Mouse (Mus musculus) neural tube, embryonic 11.5 days (tissue): ENCODE measurements around the gene Olfr1290. TPM values are rescaled to one million over a fixed set of nuclear protein-coding genes. Genes with fewer than 3 reads are reported as not detected.

ENCODE experiments used
- polyA plus RNA-seq: library from polyadenylated mRNA; unstranded; fragments of >200 nt; fragmentation: Nextera tagmentation; extraction: Ambion mirVana; gene quantifications from 2 replicates; pipeline ENCODE4 v1.2.1, GENCODE M21; 2014

Gene Olfr1290
- polyA plus RNA-seq, 1 experiment from 2014 or later = not detected

Other genes starting within 250 kb of the Olfr1290 start
- not detected in 2 replicates for gene Olfr1276, start 239.3 kb downstream of the Olfr1290 start, polyA plus RNA-seq
- not detected in 2 replicates for gene Olfr1277, start 219.7 kb downstream of the Olfr1290 start, polyA plus RNA-seq
- not detected in 2 replicates for gene Olfr1278, start 203.7 kb downstream of the Olfr1290 start, polyA plus RNA-seq
- not detected in 2 replicates for gene Olfr1279, start 193.2 kb downstream of the Olfr1290 start, polyA plus RNA-seq
- gene Olfr1280, start 179.8 kb downstream of the Olfr1290 start, polyA plus RNA-seq = not detected in 2 replicates
- not detected in 2 replicates for gene Olfr1281, start 167.3 kb downstream of the Olfr1290 start, polyA plus RNA-seq
- gene Olfr1282, start 157.8 kb downstream of the Olfr1290 start, polyA plus RNA-seq = not detected in 2 replicates
- not detected in 2 replicates for gene Olfr1283, start 127.0 kb downstream of the Olfr1290 start, polyA plus RNA-seq
- gene Olfr1284, start 118.3 kb downstream of the Olfr1290 start, polyA plus RNA-seq = not detected in 2 replicates
- not detected in 2 replicates for gene Olfr1286, start 70.7 kb downstream of the Olfr1290 start, polyA plus RNA-seq
- gene Olfr1287, start 44.7 kb downstream of the Olfr1290 start, polyA plus RNA-seq = not detected in 2 replicates
- gene Olfr1288, start 19.7 kb downstream of the Olfr1290 start, polyA plus RNA-seq = not detected in 2 replicates
- not detected in 2 replicates for gene Olfr1289, start 13.0 kb downstream of the Olfr1290 start, polyA plus RNA-seq
- gene Olfr1291-ps1, start 3.4 kb upstream of the Olfr1290 start, polyA plus RNA-seq = not detected in 2 replicates
- not detected in 2 replicates for gene Olfr1293-ps, start 31.4 kb upstream of the Olfr1290 start, polyA plus RNA-seq
- gene Olfr1294, start 46.5 kb upstream of the Olfr1290 start, polyA plus RNA-seq = not detected in 2 replicates
- not detected in 2 replicates for gene Olfr1295, start 75.9 kb upstream of the Olfr1290 start, polyA plus RNA-seq
- not detected in 2 replicates for gene Olfr1297, start 132.7 kb upstream of the Olfr1290 start, polyA plus RNA-seq
- gene Olfr1298, start 155.4 kb upstream of the Olfr1290 start, polyA plus RNA-seq = not detected in 2 replicates
- gene Olfr1299, start 167.6 kb upstream of the Olfr1290 start, polyA plus RNA-seq = not detected in 2 replicates